Mouse (Mus musculus) heart, embryonic 13.5 days (tissue): ENCODE measurements at regions not wholly inside any gene's neighbourhood (a gene's known extent, or its start where the extent isn't known, plus 50 kb on each side); places are given as distances from the start of the nearest gene placed in this dataset.

Experiments
- ATAC-seq: fragments of 200-750 bp; cut with Nextera tagmentation; 2 replicates; pipeline ENCODE4 v1.8.0; 2017; ENCODE audit warnings: moderate TSS enrichment; ENCODE audit not compliant: insufficient number of reproducible peaks, low FRiP score, low TSS enrichment; ENCODE audit errors: extremely low read depth
- H3K27ac ChIP-seq: fragments of 300-500 bp; sonication (generic); replicated peaks from 2 replicates; pipeline ENCODE4 v1.5.1; 2015; ENCODE audit warnings: moderate library complexity, mild to moderate bottlenecking, inconsistent platforms
- H3K27me3 ChIP-seq: fragments of 300-500 bp; sonication (generic); replicated peaks from 2 replicates; pipeline ENCODE4 v1.6.1; 2015; ENCODE audit warnings: mild to moderate bottlenecking, inconsistent platforms
- H3K36me3 ChIP-seq: fragments of 300-500 bp; sonication (generic); 2 replicates; pipeline ENCODE4 v1.6.1; 2015; ENCODE audit warnings: mild to moderate bottlenecking, inconsistent platforms
- H3K4me1 ChIP-seq: fragments of 300-500 bp; sonication (generic); 2 replicates; pipeline ENCODE4 v1.6.1; 2015; ENCODE audit warnings: inconsistent platforms
- H3K4me2 ChIP-seq: fragments of 300-500 bp; sonication (generic); 2 replicates; pipeline ENCODE4 v1.6.1; 2015; ENCODE audit warnings: inconsistent platforms, mild to moderate bottlenecking, moderate library complexity
- H3K4me3 ChIP-seq: fragments of 300-500 bp; sonication (generic); 2 replicates; pipeline ENCODE4 v1.5.1; 2015; ENCODE audit warnings: moderate library complexity, mild to moderate bottlenecking, inconsistent platforms
- H3K9ac ChIP-seq: fragments of 300-500 bp; sonication (generic); 2 replicates; pipeline ENCODE4 v1.6.1; 2015; ENCODE audit warnings: inconsistent platforms, mild to moderate bottlenecking, moderate library complexity
- H3K9me3 ChIP-seq: fragments of 300-500 bp; sonication (generic); 2 replicates; pipeline ENCODE4 v1.6.1; 2016; ENCODE audit warnings: inconsistent platforms
- WGBS: fragments of 180-500 bp; shearing (Covaris S2); methylation state at CpG from one replicate; pipeline ENCODE4 v1.1.7; 2015; ENCODE audit warnings: mixed read lengths; 5-methylcytosine and 5-hydroxymethylcytosine counted together

- ATAC-seq: no peak
- Histone ChIP-seq H3K27me3 (peaks cover 46% of the 10 kb centered on the region), H3K36me3 (no peaks in the 10 kb centered on the region), H3K4me3 (no peak overlapping the region), H3K4me1 (no peaks in the 10 kb centered on the region), H3K27ac (no peak overlapping the region), H3K4me2 (no peak overlapping the region), H3K9ac (no peak overlapping the region), H3K9me3 (no peaks in the 10 kb centered on the region)
- WGBS: 71% methylated on average over 3 of the region's 3 CpGs
These were observed 201.6 kb downstream of the H2al1j start for GRCm38 (mm10) chrX:11529221-11529620.

DNA sequence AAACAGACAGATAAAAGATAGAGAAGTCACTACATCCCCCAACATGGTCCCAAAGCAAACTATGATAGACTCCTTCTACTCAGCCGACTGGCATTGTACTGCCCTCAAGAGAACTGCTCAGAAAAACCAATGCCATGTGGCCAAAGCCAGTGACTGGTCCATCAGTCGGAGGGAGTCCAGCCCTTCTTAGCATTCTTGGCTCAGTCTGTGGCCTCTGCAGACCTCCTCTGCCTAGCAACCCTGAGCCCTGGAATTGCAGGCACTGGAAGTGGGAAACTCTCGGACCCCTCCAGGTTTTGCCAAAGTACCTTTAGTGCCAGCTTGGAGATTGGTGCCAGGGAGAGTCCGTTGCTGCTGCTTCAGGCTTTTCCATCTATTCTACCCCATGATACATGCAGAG lies 205.2 kb downstream of the H2al1j start:
- H3K27ac ChIP-seq: no peak overlapping the region
- no peaks in the 10 kb centered on the region for H3K36me3 ChIP-seq
- H3K27me3 ChIP-seq: peaks cover 19% of the 10 kb centered on the region
- H3K9ac ChIP-seq: no peak overlapping the region
- H3K9me3 ChIP-seq: no peaks in the 10 kb centered on the region
- 72% methylated on average over 4 of the region's 4 CpGs for WGBS
- no peak overlapping the region for H3K4me2 ChIP-seq
- H3K4me1 ChIP-seq: no peaks in the 10 kb centered on the region
- no peak overlapping the region for H3K4me3 ChIP-seq
- no peak for ATAC-seq

GRCm38 (mm10) chrX:11533871-11534270 lies 206.2 kb downstream of the H2al1j start:
- Histone ChIP-seq H3K27me3 (peaks cover 10% of the 10 kb centered on the region), H3K4me2 (no peak overlapping the region), H3K9me3 (no peaks in the 10 kb centered on the region), H3K36me3 (no peaks in the 10 kb centered on the region), H3K4me1 (no peaks in the 10 kb centered on the region), H3K27ac (no peak overlapping the region), H3K9ac (no peak overlapping the region), H3K4me3 (no peak overlapping the region)
- WGBS: 74% methylated on average over 8 of the region's 8 CpGs
- no peak for ATAC-seq

DNA sequence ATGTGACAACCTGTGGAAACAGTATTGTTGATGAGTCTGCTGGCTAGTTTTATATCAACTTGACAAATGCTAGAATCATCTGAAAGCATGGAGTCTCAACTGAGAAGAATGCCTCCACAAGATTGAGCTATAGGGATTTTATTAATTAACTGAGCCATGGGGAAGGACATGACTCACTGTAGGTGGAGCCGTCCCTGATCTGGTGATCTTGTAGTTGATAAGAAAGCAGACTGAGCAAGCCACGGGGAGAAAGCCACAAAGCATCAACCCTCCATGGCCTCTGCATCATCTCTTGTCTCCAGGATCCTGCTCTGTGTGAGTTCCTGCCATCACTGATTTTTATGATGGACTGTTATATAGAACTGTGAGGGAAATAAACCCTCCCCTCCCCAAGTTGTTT lies 213.4 kb downstream of the H2al1j start:
- H3K4me2 ChIP-seq: no peak overlapping the region
- WGBS: 43% methylated on average over 2 of the region's 2 CpGs
- H3K4me3 ChIP-seq: no peak overlapping the region
- no peaks in the 10 kb centered on the region for H3K4me1 ChIP-seq
- no peaks in the 10 kb centered on the region; the same call in 1 of the 2 replicates for H3K27me3 ChIP-seq
- no peaks in the 10 kb centered on the region for H3K36me3 ChIP-seq
- no peak overlapping the region for H3K9ac ChIP-seq
- ATAC-seq: no peak
- H3K27ac ChIP-seq: no peak overlapping the region
- no peaks in the 10 kb centered on the region for H3K9me3 ChIP-seq

GRCm38 (mm10) chrX:11550164-11550851 lies 222.7 kb downstream of the H2al1j start:
- WGBS: 18% methylated on average over 11 of the region's 12 CpGs
- Histone ChIP-seq H3K27ac (no peak overlapping the region), H3K36me3 (no peaks in the 10 kb centered on the region), H3K4me2 (peak overlapping the region; percentile 30), H3K4me3 (no peak overlapping the region), H3K9ac (no peak overlapping the region), H3K27me3 (peaks cover 64% of the 10 kb centered on the region), H3K9me3 (no peaks in the 10 kb centered on the region), H3K4me1 (0 out of 2 replicates have a peak, but pooled peaks cover 6% of the 10 kb centered on the region)
- ATAC-seq: no peak

- no peak overlapping the region for H3K4me3 ChIP-seq
- no peak overlapping the region for H3K9ac ChIP-seq
- 55% methylated on average over 5 of the region's 5 CpGs for WGBS
- H3K4me2 ChIP-seq: no peak overlapping the region
- 0 out of 2 replicates have a peak, but pooled peaks cover 6% of the 10 kb centered on the region for H3K4me1 ChIP-seq
- H3K27ac ChIP-seq: no peak overlapping the region
- ATAC-seq: no peak
- H3K36me3 ChIP-seq: no peaks in the 10 kb centered on the region
- no peaks in the 10 kb centered on the region for H3K9me3 ChIP-seq
- peaks cover 61% of the 10 kb centered on the region for H3K27me3 ChIP-seq
These were observed 224.6 kb downstream of the H2al1j start for GRCm38 (mm10) chrX:11552177-11552576.

GRCm38 (mm10) chrX:11555035-11555570 lies 227.5 kb downstream of the H2al1j start:
- H3K36me3 ChIP-seq: no peaks in the 10 kb centered on the region
- H3K27me3 ChIP-seq: peaks cover 55% of the 10 kb centered on the region
- H3K27ac ChIP-seq: no peak overlapping the region
- H3K9me3 ChIP-seq: no peaks in the 10 kb centered on the region
- H3K4me1 ChIP-seq: 0 out of 2 replicates have a peak, but pooled peaks cover 2% of the 10 kb centered on the region
- 68% methylated on average over 7 of the region's 7 CpGs for WGBS
- ATAC-seq: no peak
- no peak overlapping the region for H3K4me3 ChIP-seq
- no peak overlapping the region for H3K9ac ChIP-seq
- no peak overlapping the region for H3K4me2 ChIP-seq

GRCm38 (mm10) chrX:11558260-11558659 lies 230.6 kb downstream of the H2al1j start:
- Histone ChIP-seq H3K4me2 (no peak overlapping the region), H3K36me3 (no peaks in the 10 kb centered on the region), H3K9me3 (no peaks in the 10 kb centered on the region), H3K4me1 (no peaks in the 10 kb centered on the region), H3K27me3 (peaks cover 45% of the 10 kb centered on the region), H3K9ac (no peak overlapping the region), H3K4me3 (no peak overlapping the region), H3K27ac (no peak overlapping the region)
- WGBS: 80% methylated on average over 2 of the region's 2 CpGs
- no peak for ATAC-seq

- Histone ChIP-seq H3K4me1 (no peaks in the 10 kb centered on the region), H3K27me3 (peaks cover 40% of the 10 kb centered on the region), H3K4me2 (no peak overlapping the region), H3K27ac (no peak overlapping the region), H3K36me3 (no peaks in the 10 kb centered on the region), H3K4me3 (no peak overlapping the region), H3K9ac (no peak overlapping the region), H3K9me3 (no peaks in the 10 kb centered on the region)
- ATAC-seq: no peak
- 57% methylated on average over 15 of the region's 17 CpGs for WGBS
These were observed 233.1 kb downstream of the H2al1j start for GRCm38 (mm10) chrX:11560550-11561276.

GRCm38 (mm10) chrX:11565888-11566287 lies 238.3 kb downstream of the H2al1j start:
- Histone ChIP-seq H3K27ac (no peak overlapping the region), H3K4me2 (no peak overlapping the region), H3K9ac (no peak overlapping the region), H3K9me3 (no peaks in the 10 kb centered on the region), H3K27me3 (peaks cover 41% of the 10 kb centered on the region), H3K36me3 (no peaks in the 10 kb centered on the region), H3K4me3 (no peak overlapping the region), H3K4me1 (no peaks in the 10 kb centered on the region)
- 70% methylated on average over 2 of the region's 2 CpGs for WGBS
- ATAC-seq: no peak

GRCm38 (mm10) chrX:11567827-11568226 lies 240.2 kb downstream of the H2al1j start:
- H3K4me3 ChIP-seq: no peak overlapping the region
- no peaks in the 10 kb centered on the region for H3K4me1 ChIP-seq
- peaks cover 28% of the 10 kb centered on the region for H3K27me3 ChIP-seq
- H3K27ac ChIP-seq: no peak overlapping the region
- no peak overlapping the region for H3K9ac ChIP-seq
- no peak for ATAC-seq
- H3K9me3 ChIP-seq: no peaks in the 10 kb centered on the region
- no peak overlapping the region for H3K4me2 ChIP-seq
- WGBS: 67% methylated on average over 5 of the region's 6 CpGs
- H3K36me3 ChIP-seq: no peaks in the 10 kb centered on the region
